Mouse (Mus musculus): Measurements from ENCODE around the gene Tnfrsf12a.
A peak's percentile ranks its signal among the peaks of the same experiment; 100 is the strongest.

Tnfrsf12a gene

DNA sequence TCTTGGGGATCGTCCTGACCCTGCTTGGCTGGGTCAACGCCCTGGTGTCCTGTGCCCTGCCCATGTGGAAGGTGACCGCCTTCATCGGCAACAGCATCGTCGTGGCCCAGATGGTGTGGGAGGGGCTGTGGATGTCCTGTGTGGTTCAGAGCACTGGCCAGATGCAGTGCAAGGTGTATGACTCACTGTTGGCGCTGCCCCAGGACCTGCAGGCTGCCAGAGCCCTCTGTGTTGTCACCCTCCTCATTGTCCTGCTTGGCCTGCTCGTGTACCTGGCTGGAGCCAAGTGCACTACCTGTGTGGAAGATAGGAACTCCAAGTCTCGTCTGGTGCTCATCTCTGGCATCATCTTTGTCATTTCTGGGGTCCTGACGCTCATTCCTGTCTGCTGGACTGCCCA lies 3.8 kb upstream of the Tnfrsf12a start:
- no peak for DNase-seq (ENCODE audit: low spot score)

DNA sequence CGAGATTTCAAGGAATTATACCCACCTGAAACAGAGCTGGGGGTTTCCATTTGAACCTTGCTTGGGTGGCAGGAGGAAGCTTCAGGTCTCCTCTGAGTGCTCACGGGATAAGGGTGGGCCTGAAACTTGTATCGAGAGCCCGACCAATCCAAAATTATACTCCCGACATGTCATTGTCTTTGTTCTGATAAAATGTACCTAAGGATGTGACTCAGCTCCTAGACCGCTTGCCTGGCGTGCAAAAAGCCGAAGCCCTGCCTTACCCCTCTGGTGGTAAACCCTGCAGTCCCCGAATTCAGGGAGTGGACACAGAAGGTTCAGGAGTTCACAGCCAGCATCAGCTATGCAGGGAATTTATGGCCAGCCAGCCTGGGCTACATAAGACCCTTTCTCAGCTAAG lies 3.1 kb upstream of the Tnfrsf12a start:
- no peak for DNase-seq (ENCODE audit: low spot score)

GRCm38 (mm10) chr17:23679127-23679835 lies 2.0 kb upstream of the Tnfrsf12a start, which contains the start of gene Cldn6:
TSS of gene Cldn6 (plus strand) at chr17:23679249.
- DNase-seq (ENCODE audit: low spot score), result no peak

- DNase-seq (ENCODE audit: low spot score), result peak; percentile 28
These were observed 716 bp downstream of the Tnfrsf12a start for GRCm38 (mm10) chr17:23676473-23677031.

GRCm38 (mm10) chr17:23675564-23676281 lies 1.5 kb downstream of the Tnfrsf12a start:
- no peak for DNase-seq (ENCODE audit: low spot score)

GRCm38 (mm10) chr17:23675127-23675526 lies 2.1 kb downstream of the Tnfrsf12a start:
- DNase-seq (ENCODE audit: low spot score), result no peak

DNA sequence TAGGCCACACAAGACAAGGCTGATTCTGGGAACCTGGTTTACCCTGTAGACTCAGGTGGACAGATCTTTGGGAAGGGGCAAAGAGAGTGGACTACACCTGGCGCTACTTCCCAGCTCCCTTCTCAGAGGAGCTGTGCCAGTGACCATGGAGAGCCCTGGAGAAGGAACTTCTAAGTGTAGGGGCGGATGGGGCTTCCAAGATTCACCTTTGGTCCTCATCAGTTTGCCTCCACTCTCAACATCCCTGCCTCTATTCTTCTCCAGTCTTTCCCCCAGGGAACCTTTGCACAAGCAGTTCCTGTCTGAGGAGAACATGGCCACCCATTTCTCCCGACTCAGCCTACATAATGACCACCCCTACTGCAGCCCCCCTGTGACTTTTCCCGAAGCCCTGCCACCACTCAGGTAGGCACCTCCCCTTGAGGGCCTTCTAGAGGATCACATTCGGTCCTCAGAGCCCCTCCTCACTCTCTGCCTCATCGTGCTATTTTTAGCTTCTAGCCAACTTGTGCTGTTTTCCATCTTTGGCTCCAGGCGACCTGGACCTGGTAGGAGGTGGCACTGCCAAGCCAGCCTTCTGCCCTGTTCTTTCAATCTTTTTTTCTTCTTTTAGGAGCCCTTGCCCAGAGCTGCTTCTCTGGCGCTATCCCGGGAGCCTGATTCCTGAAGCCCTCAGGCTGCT lies 2.9 kb downstream of the Tnfrsf12a start:
- no peak for DNase-seq (ENCODE audit: low spot score)

DNA sequence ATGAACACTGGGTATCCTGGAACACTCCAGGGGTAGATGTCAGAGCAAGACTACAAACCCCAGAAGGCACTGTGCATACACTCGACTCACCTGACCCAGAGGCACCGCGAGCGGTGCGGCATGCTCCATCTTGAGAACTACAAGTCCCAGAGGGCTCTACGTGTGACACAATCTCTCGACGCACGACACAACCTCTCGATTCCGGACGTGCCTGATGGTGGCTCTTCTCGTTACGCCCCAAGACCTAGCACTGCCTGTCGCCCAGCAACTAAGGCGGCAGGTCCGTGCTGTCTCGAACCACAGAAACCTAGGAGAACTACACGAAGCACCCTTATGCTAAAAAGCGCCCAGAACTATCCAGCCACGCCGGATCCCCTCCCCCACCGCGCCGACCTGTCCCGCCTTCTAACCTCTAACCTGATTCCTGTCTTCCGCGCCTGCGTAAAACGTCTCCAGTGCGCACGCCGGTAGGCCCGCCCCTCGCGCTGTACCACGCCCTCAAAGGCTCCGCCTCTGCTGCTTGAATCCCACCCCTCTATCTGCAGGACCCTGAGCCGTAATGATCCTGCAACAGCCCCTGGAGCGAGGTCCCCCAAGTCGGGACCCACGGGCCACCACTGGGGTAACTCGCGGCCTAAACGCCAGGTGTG lies 3.7 kb downstream of the Tnfrsf12a start, which contains the start of the genes Hcfc1r1 and Thoc6:
Gene Hcfc1r1, plus strand, starts transcription at position 173 of the 650 bp plus-strand sequence.
Gene Thoc6, minus strand, starts transcription at position 459 of the 650 bp plus-strand sequence.
- DNase-seq (ENCODE audit: low spot score), result peak; percentile 90

DNA sequence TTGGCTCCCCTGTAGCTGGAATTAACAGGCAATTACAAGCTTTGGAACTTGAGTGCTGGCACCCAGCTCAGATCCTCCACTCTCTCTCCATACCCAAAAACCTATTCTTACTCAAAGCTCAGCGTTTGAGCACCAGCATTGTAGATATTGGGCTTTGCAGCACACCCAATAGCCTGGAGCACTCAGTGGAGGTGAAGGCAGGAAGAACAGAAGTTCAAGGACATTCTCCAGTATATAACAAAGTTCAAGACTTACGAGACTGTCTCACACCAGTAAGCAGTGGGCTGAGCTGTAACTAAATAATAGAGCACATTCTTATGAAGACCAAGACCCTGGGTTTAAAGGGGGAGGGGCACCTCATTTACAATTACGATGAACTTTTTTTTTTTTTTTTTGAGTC lies 4.5 kb downstream of the Tnfrsf12a start:
- DNase-seq (ENCODE audit: low spot score), result no peak

DNA sequence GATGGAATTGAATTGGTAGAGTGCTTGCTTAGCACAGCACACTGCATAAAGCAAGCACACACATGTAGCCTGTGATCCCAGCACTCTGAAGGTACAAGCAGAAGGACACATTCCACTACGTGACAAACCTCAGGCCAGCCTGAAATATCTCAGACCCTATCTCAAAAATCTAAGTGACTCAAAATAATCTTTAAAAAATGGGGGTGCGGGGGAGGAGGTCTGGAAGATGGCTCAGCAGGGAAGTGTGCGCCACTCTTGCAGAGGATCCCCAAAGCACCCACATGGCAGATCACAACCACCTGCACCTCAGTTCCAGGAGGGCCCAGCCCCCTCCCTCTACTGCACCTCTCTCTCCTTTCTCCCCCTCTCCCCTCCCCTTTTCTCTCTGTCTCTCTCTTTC lies 5.7 kb downstream of the Tnfrsf12a start:
- DNase-seq (ENCODE audit: low spot score), result no peak

- DNase-seq (ENCODE audit: low spot score), result no peak
These were observed 6.7 kb downstream of the Tnfrsf12a start for GRCm38 (mm10) chr17:23670516-23671074.

DNA sequence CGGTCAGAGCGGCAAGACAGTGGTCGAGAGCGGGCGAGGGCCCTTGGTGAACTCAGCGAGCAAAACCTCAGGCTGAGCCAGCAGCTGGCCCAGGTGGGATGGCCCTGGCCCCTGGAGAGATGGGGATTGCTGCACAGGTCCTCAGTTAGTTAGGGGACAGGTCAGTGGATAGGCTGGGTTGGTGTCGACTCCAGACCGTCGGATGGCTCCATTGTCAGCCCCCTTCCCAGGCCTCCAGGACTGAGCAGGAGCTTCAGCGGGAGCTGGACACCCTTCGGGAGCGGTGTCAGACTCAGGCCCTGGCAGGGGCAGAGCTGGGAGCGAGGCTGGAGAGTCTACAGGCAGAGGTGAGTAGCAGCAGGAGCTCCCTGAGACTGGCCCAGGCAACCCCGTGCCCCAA lies 11.8 kb downstream of the Tnfrsf12a start:
- DNase-seq (ENCODE audit: low spot score), result no peak

- DNase-seq (ENCODE audit: low spot score), result peak; percentile 77
These were observed 12.7 kb downstream of the Tnfrsf12a start for GRCm38 (mm10) chr17:23664556-23665021.

DNA sequence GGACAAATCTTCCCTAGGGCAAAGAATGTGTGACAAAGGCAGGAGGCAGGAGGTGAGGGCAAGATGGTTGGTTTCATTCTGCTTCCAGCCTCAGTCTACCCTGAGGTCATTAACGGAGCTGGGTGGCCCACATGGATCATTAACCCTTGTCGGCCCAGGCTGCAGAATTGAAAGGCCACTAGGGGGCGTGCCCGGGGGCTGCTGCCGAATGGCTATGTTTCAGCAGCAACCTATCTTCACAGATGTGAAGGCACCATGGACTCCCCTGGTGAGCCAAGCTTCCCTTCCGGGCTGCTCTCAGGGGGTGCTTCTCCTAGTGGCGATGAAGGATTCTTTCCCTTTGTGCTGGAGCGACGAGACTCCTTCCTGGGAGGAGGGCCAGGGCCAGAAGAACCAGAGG lies 15.7 kb downstream of the Tnfrsf12a start:
- peak; percentile 51 for DNase-seq (ENCODE audit: low spot score)

- DNase-seq (ENCODE audit: low spot score), result no peak
These were observed 16.4 kb downstream of the Tnfrsf12a start for GRCm38 (mm10) chr17:23660876-23661200.

- no peak for DNase-seq (ENCODE audit: low spot score)
These were observed 17.0 kb downstream of the Tnfrsf12a start, which contains the start of gene Bicdl2 for GRCm38 (mm10) chr17:23660117-23660875. TSS of gene Bicdl2 (plus strand) at chr17:23660506.

DNA sequence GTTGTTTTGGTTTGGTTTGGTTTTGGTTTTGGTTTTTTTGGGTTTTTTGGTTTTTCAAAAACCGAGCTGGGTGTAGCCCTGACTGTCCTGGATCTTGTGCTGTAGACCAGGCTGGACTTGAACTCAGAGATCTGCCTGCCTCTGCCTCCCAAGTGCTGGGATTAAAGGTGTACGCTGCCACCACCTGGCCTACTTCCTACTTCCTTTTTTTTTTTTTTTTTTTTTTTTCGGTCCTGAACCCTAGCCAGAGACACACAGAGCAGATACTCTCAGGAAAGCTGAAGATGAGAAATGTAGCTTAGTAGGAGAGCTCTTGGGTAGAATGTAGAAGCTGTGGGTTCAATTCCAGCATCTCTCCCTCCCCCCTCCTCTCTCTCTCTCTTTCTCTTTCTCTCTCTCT lies 18.8 kb downstream of the Tnfrsf12a start:
- DNase-seq (ENCODE audit: low spot score), result no peak

DNA sequence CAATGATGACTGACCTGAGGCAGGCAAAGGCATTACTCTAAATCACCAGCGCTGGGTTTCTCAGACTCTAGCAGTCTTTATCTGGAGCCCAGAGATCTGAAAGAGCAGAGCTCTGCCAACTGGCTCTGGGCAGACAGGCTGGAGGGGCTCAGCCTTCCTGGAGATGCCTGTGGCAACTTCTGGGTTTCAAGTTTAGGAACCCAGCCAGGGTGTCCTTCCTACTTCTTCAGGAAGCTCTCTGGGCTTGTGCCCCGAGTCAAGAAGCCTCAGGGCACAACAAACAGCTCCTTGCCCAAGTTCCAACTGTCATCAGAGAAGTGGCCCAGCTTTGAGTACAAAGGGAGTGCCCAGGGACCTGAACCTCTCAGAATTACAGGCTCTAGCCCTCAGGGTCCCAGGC lies 22.9 kb downstream of the Tnfrsf12a start:
- DNase-seq (ENCODE audit: low spot score), result no peak

DNA sequence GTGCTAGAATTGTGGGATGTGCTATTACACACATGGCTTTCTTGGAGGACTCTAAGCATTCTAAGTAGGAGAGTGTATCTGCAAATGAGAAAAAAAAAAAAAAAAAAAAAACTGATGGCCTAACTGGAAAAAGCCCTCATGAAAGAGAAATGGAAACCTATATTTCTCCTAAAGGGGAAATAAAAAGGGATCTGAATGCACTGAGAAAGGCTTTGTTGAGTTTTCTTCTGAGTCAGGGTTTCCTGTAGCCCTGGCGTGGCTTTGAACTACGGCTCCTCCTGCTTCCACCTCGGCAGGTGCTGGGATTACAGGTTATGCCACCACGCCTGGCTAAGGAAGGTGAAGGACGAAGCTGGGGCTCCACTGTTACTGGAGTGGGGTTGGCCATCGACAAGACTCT lies 23.3 kb downstream of the Tnfrsf12a start:
- no peak for DNase-seq (ENCODE audit: low spot score)

DNA sequence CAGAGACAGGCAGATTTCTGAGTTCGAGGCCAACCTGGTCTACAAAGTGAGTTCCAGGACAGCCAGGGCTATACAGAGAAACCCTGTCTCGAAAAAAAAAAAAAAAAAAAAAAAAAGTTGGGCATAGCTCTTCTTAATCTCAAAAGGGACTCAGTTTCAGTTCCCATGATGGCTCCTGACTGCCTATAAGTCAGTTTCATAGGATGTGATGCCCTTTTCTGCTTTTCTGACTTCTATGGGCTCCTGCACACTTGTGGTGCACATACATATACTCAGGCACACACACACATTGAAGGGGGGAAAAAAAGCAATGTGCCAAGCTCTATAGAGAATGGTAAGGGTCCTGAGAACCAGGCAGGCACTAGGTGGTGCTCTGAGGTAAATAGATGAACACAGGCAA lies 23.9 kb downstream of the Tnfrsf12a start:
- no peak for DNase-seq (ENCODE audit: low spot score)

- no peak for DNase-seq (ENCODE audit: low spot score)
These were observed 25.9 kb downstream of the Tnfrsf12a start for GRCm38 (mm10) chr17:23651363-23651762.
